Mouse (Mus musculus): ENCODE results near the gene Acap2.

GRCm38 (mm10) chr16:31248717-31249116, 47.7 kb upstream of the Acap2 start:
- TF ChIP-seq CTCF (IDR thresholded peaks at IDR 0.05; ENCODE audit: insufficient read depth, low read depth, low read length) (no peak), POLR2A (IDR thresholded peaks at IDR 0.05; ENCODE audit: insufficient read depth, low read depth, low read length) (no peak)
